Mouse (Mus musculus) olfactory bulb, adult 2 months (tissue): ENCODE measurements at regions not wholly inside any gene's neighbourhood (a gene's known extent, or its start where the extent isn't known, plus 50 kb on each side); places are given as distances from the start of the nearest gene placed in this dataset.

Experiments
- CTCF ChIP-seq: fragments of 200-500 bp; IDR thresholded peaks from 2 replicates; pipeline ENCODE4 v1.5.1; 2012; ENCODE audit warnings: low read depth, mild to moderate bottlenecking, low read length, moderate library complexity; ENCODE audit not compliant: insufficient read depth
- POLR2A ChIP-seq: fragments of 200-500 bp; IDR thresholded peaks from 2 replicates; pipeline ENCODE4 v1.6.1; 2012; ENCODE audit warnings: mild to moderate bottlenecking, low read depth, low read length, moderate library complexity; ENCODE audit not compliant: insufficient read depth

DNA sequence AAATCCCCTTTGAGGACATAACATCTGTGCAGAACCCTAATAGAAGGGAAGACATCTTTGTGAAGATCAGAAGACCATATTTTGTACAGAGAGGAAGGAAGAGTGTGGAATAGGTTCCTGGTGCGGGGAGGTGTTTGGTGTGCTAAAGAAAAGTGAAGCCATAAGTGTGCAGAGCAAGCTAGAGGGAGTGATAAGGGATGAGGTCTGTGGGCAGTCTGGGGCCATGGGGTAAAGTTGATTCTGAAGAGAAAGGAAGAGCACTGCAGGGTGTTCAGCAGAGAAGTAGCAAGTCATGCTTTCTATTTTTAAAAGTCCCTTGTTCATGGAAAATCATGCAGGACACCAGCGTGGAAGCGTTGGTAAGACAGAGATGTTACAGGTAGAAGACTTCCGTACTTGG lies 161.8 kb upstream of the Tll1 start:
- TF ChIP-seq CTCF (no peak), POLR2A (no peak)
